Mouse (Mus musculus) megakaryocyte, embryonic 14.5 days (primary cell): ENCODE data around the gene Rsrc1.

Experiments
- FLI1 ChIP-seq: IDR thresholded peaks from 2 replicates; pipeline ENCODE4 v1.6.1; 2012; ENCODE audit warnings: low read length, inconsistent platforms, mixed read lengths
- GATA1 ChIP-seq: IDR thresholded peaks from 3 replicates; pipeline ENCODE4 v1.6.1; 2012; ENCODE audit warnings: mixed read lengths, low read length, inconsistent platforms, borderline replicate concordance

DNA sequence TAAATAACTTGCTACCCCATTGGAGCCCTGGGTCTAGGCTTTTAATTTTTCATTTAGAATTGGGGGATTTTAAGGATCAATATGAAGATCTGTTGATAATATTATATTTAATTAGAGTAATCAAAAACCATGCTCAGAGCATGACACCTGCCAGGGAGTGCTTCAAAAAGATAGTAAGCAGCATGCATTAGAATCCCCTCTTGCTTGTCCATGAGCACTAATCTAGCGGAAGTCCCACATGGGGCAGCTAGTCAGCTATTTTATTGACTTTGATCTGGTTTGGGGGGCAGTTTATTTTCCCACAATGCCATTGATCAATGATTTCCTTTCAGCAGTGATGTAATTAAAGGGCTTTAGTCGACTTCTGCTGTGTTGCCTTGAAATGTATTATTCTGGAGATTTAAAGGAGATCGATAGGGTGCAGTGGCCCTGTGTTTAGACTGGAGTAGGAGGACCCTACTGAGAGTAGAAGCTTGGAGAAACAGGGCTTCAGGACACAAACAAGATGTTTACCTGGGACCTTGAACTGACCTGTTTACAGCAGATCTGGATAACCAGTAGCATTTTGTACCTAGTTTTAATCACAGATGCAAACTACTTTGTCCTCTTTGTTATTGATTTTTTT, 251.5 kb downstream of the Rsrc1 start:
- TF ChIP-seq GATA1 (no peak), FLI1 (no peak)
